Mouse (Mus musculus) embryonic fibroblast, embryonic 13.5 days (primary cell): ENCODE measurements around the gene Itgb7.

Experiments
- CTCF ChIP-seq: IDR thresholded peaks from 2 replicates; pipeline ENCODE4 v1.5.1; 2011; ENCODE audit warnings: mild to moderate bottlenecking, control low read depth, low read length, moderate library complexity, borderline replicate concordance; ENCODE audit not compliant: insufficient read depth
- POLR2A ChIP-seq: IDR thresholded peaks from 2 replicates; pipeline ENCODE4 v1.6.1; 2011; ENCODE audit warnings: low read depth, mild to moderate bottlenecking, control low read depth, low read length, moderate library complexity

DNA sequence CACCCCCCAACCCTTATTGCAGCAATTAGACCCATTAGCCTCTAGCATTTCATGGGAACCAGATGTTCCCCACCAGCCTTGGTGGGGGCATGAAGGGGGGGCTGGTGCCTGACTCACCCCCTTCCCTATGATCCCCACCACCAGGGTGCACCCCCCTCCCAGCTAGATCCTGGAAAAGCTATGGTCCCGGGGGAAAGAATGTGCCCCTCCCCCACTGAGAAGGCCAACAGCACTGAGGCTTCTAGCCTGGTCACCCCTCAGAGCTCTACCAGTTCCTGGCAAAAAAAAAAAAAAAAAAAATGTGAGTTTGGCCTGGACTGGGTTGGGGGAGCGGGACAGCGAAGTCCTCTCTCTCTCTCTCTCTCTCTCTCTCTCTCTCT, 17.1 kb upstream of the Itgb7 start:
- no peak for TF ChIP-seq POLR2A
- TF ChIP-seq CTCF = no peak
